Mouse (Mus musculus): ENCODE results near the gene St13.
A peak's percentile ranks its signal among the peaks of the same experiment; 100 is the strongest.

St13 gene

GRCm38 (mm10) chr15:81399638-81400315 lies at the start of gene St13, which contains the start of gene Xpnpep3:
St13 (minus strand) TSS chr15:81400077.
Xpnpep3 (plus strand) TSS chr15:81400138.
- DNase-seq (ENCODE audit: low spot score in 2 of 2): peak; percentile 95 to 97

- DNase-seq (ENCODE audit: low spot score in 2 of 2): peak; percentile 20 to 29
These were observed 48.6 kb upstream of the St13 start for GRCm38 (mm10) chr15:81448463-81448862.

GRCm38 (mm10) chr15:81439236-81439635 lies 39.4 kb upstream of the St13 start:
- DNase-seq (ENCODE audit: low spot score in 2 of 2): no peak

GRCm38 (mm10) chr15:81438345-81438744 lies 38.5 kb upstream of the St13 start:
- no peak for DNase-seq (ENCODE audit: low spot score in 2 of 2)

- no peak for DNase-seq (ENCODE audit: low spot score in 2 of 2)
These were observed 31.3 kb upstream of the St13 start for GRCm38 (mm10) chr15:81431195-81431594.

GRCm38 (mm10) chr15:81427947-81428346 lies 28.1 kb upstream of the St13 start:
- no peak for DNase-seq (ENCODE audit: low spot score in 2 of 2)

GRCm38 (mm10) chr15:81425311-81425710 lies 25.4 kb upstream of the St13 start:
- DNase-seq (ENCODE audit: low spot score in 2 of 2): no peak

- no peak for DNase-seq (ENCODE audit: low spot score in 2 of 2)
These were observed 22.3 kb upstream of the St13 start for GRCm38 (mm10) chr15:81422156-81422681.

GRCm38 (mm10) chr15:81421454-81421853 lies 21.6 kb upstream of the St13 start:
- no peak for DNase-seq (ENCODE audit: low spot score in 2 of 2)

GRCm38 (mm10) chr15:81418065-81418464 lies 18.2 kb upstream of the St13 start:
- no peak for DNase-seq (ENCODE audit: low spot score in 2 of 2)

- DNase-seq (ENCODE audit: low spot score in 2 of 2): peak; percentile 45 to 66
These were observed 17.0 kb upstream of the St13 start for GRCm38 (mm10) chr15:81416763-81417310.

GRCm38 (mm10) chr15:81408199-81408598 lies 8.3 kb upstream of the St13 start, which contains the start of gene Dnajb7:
Dnajb7 (minus strand) TSS chr15:81408299.
- DNase-seq (ENCODE audit: low spot score in 2 of 2): no peak

- DNase-seq (ENCODE audit: low spot score in 2 of 2): no peak
These were observed 5.1 kb upstream of the St13 start for GRCm38 (mm10) chr15:81405008-81405407.

- DNase-seq (ENCODE audit: low spot score in 2 of 2): no peak
These were observed 610 bp downstream of the St13 start for GRCm38 (mm10) chr15:81399297-81399637.

GRCm38 (mm10) chr15:81398189-81398588 lies 1.7 kb downstream of the St13 start:
- DNase-seq (ENCODE audit: low spot score in 2 of 2): no peak

- no peak for DNase-seq (ENCODE audit: low spot score in 2 of 2)
These were observed 5.5 kb downstream of the St13 start for GRCm38 (mm10) chr15:81394211-81394915.

- DNase-seq (ENCODE audit: low spot score in 2 of 2): no peak
These were observed 6.9 kb downstream of the St13 start for GRCm38 (mm10) chr15:81392997-81393396.

GRCm38 (mm10) chr15:81386327-81386726 lies 13.6 kb downstream of the St13 start:
- no peak for DNase-seq (ENCODE audit: low spot score in 2 of 2)

GRCm38 (mm10) chr15:81378845-81379244 lies 21.0 kb downstream of the St13 start:
- DNase-seq (ENCODE audit: low spot score in 2 of 2): no peak

- no peak for DNase-seq (ENCODE audit: low spot score in 2 of 2)
These were observed 25.3 kb downstream of the St13 start for GRCm38 (mm10) chr15:81374621-81375020.

- DNase-seq (ENCODE audit: low spot score in 2 of 2): no peak
These were observed 29.5 kb downstream of the St13 start for GRCm38 (mm10) chr15:81370356-81370755.

- no peak for DNase-seq (ENCODE audit: low spot score in 2 of 2)
These were observed 31.3 kb downstream of the St13 start for GRCm38 (mm10) chr15:81368601-81369000.

GRCm38 (mm10) chr15:81366241-81366640 lies 33.6 kb downstream of the St13 start:
- DNase-seq (ENCODE audit: low spot score in 2 of 2): no peak
